Mouse (Mus musculus) MEL (cell line): ENCODE results near the gene Arsb. TPM values are rescaled to one million over a fixed set of nuclear protein-coding genes. Genes with fewer than 3 reads are reported as not detected.

ENCODE experiments used
- DNase-seq: peaks from one replicate; pipeline ENCODE4 v3.0.0; 2011; ENCODE audit warnings: low read depth, low spot score
- H3K27ac ChIP-seq: 2 replicates; pipeline ENCODE4 v1.5.1; 2012; ENCODE audit warnings: low read depth, mild to moderate bottlenecking, control low read depth, low read length, moderate library complexity; ENCODE audit not compliant: control insufficient read depth
- H3K27me3 ChIP-seq, 2 experiments: fragments of 150-350 bp in 1 of 2; sonication (generic) in 1 of 2; 2 replicates each; pipeline ENCODE4 v1.6.1; 2012; ENCODE audit warnings: low read length in 2 of 2, mild to moderate bottlenecking in 2 of 2, improper control_type of control experiment in 1 of 2, moderate library complexity in 1 of 2; ENCODE audit not compliant: insufficient read depth in 2 of 2, control insufficient read depth in 1 of 2
- H3K36me3 ChIP-seq, 2 experiments: 2 replicates each; pipeline ENCODE4 v1.6.1; 2012 to 2014; ENCODE audit warnings: low read length in 2 of 2, improper control_type of control experiment in 1 of 2, inconsistent platforms in 1 of 2, mild to moderate bottlenecking in 1 of 2; ENCODE audit not compliant: insufficient read depth in 2 of 2, control insufficient read depth in 1 of 2
- H3K4me1 ChIP-seq, 2 experiments: fragments of 150-350 bp in 1 of 2; sonication (generic) in 1 of 2; 2 replicates each; pipeline ENCODE4 v1.6.1; 2012; ENCODE audit warnings: low read length in 2 of 2, improper control_type of control experiment in 1 of 2, mild to moderate bottlenecking in 1 of 2; ENCODE audit not compliant: insufficient read depth in 2 of 2, control insufficient read depth in 1 of 2
- H3K4me3 ChIP-seq, 2 experiments: fragments of 150-350 bp in 1 of 2; sonication (generic) in 1 of 2; 2 replicates each; pipeline ENCODE4 v1.5.1; 2012; ENCODE audit warnings: low read depth in 2 of 2, low read length in 2 of 2, mild to moderate bottlenecking in 2 of 2, moderate library complexity in 2 of 2, control low read depth in 1 of 2, improper control_type of control experiment in 1 of 2; ENCODE audit not compliant: control insufficient read depth in 1 of 2, insufficient read depth in 1 of 2
- H3K79me2 ChIP-seq: 2 replicates; pipeline ENCODE4 v1.6.1; 2012; ENCODE audit warnings: mild to moderate bottlenecking, low read length, moderate library complexity; ENCODE audit not compliant: control insufficient read depth, poor library complexity, insufficient read depth
- H3K9ac ChIP-seq: 2 replicates; pipeline ENCODE4 v1.6.1; 2012; ENCODE audit warnings: low read depth, mild to moderate bottlenecking, control low read depth, low read length, moderate library complexity; ENCODE audit not compliant: control insufficient read depth, poor library complexity, severe bottlenecking
- H3K9me3 ChIP-seq: fragments of 150-350 bp; sonication (generic); replicated peaks from 2 replicates; pipeline ENCODE4 v1.6.1; 2012; ENCODE audit warnings: mild to moderate bottlenecking, low read length, improper control_type of control experiment, moderate library complexity; ENCODE audit not compliant: insufficient read depth
- CHD1 ChIP-seq: IDR thresholded peaks from 2 replicates; pipeline ENCODE4 v1.6.1; 2012; ENCODE audit warnings: low read depth, mild to moderate bottlenecking, inconsistent platforms, low read length, improper control_type of control experiment
- CHD2 ChIP-seq: IDR thresholded peaks from 2 replicates; pipeline ENCODE4 v1.6.1; 2011; ENCODE audit warnings: low read length, improper control_type of control experiment
- EP300 ChIP-seq, 2 experiments: IDR thresholded peaks; 2 replicates each; pipeline ENCODE4 v1.6.1; 2011; ENCODE audit warnings: improper control_type of control experiment in 2 of 2, low read length in 2 of 2, low read depth in 1 of 2, mild to moderate bottlenecking in 1 of 2
- ETS1 ChIP-seq: IDR thresholded peaks from 2 replicates; pipeline ENCODE4 v1.6.1; 2012; ENCODE audit warnings: low read depth, mild to moderate bottlenecking, inconsistent platforms, low read length, improper control_type of control experiment, moderate library complexity
- GABPA ChIP-seq: IDR thresholded peaks from 2 replicates; pipeline ENCODE4 v1.6.1; 2012; ENCODE audit warnings: low read depth, mild to moderate bottlenecking, inconsistent platforms, low read length, improper control_type of control experiment, moderate library complexity
- HCFC1 ChIP-seq: IDR thresholded peaks from 2 replicates; pipeline ENCODE4 v1.6.1; 2012; ENCODE audit warnings: low read depth, mild to moderate bottlenecking, inconsistent platforms, low read length, improper control_type of control experiment, moderate library complexity
- KAT2A ChIP-seq: conservative IDR thresholded peaks from 2 replicates; pipeline ENCODE4 v1.6.1; 2012; ENCODE audit warnings: low read depth, low read length, improper control_type of control experiment, inconsistent platforms
- MAFK ChIP-seq: IDR thresholded peaks from 2 replicates; pipeline ENCODE4 v1.6.1; 2011; ENCODE audit warnings: low read depth, mild to moderate bottlenecking, low read length, improper control_type of control experiment, borderline replicate concordance
- MEF2A ChIP-seq: IDR thresholded peaks from 2 replicates; pipeline ENCODE4 v1.6.1; 2014; ENCODE audit warnings: low read depth, mild to moderate bottlenecking, inconsistent platforms, low read length, improper control_type of control experiment; ENCODE audit not compliant: poor library complexity, insufficient replicate concordance, severe bottlenecking; ENCODE audit errors: extremely low read depth
- MYC ChIP-seq: IDR thresholded peaks from 2 replicates; pipeline ENCODE4 v1.6.1; 2011; ENCODE audit warnings: low read depth, mild to moderate bottlenecking, low read length, improper control_type of control experiment, moderate library complexity
- POLR2A ChIP-seq, 2 experiments: IDR thresholded peaks; 2 replicates each; pipeline ENCODE4 v1.6.1; 2011 to 2012; ENCODE audit warnings: low read length in 2 of 2, mild to moderate bottlenecking in 2 of 2, control low read depth in 1 of 2, improper control_type of control experiment in 1 of 2, low read depth in 1 of 2, moderate library complexity in 1 of 2; ENCODE audit not compliant: control insufficient read depth in 1 of 2, insufficient read depth in 1 of 2, poor library complexity in 1 of 2
- POLR2AphosphoS2 ChIP-seq: IDR thresholded peaks from 2 replicates; pipeline ENCODE4 v1.6.1; 2011; ENCODE audit warnings: low read length, improper control_type of control experiment
- POLR2AphosphoS5 ChIP-seq: IDR thresholded peaks from 2 replicates; pipeline ENCODE4 v1.6.1; 2012; ENCODE audit warnings: low read depth, borderline replicate concordance, mild to moderate bottlenecking, inconsistent platforms, low read length, moderate library complexity, mixed read lengths
- TBP ChIP-seq: IDR thresholded peaks from 2 replicates; pipeline ENCODE4 v1.8.0; 2011; ENCODE audit warnings: low read depth, low read length, improper control_type of control experiment
- UBTF ChIP-seq: IDR thresholded peaks from 2 replicates; pipeline ENCODE4 v1.6.1; 2012; ENCODE audit warnings: low read depth, mild to moderate bottlenecking, inconsistent platforms, low read length, improper control_type of control experiment, moderate library complexity, borderline replicate concordance; ENCODE audit not compliant: insufficient read depth
- ZKSCAN1 ChIP-seq: IDR thresholded peaks from 2 replicates; pipeline ENCODE4 v1.6.1; 2012; ENCODE audit warnings: low read depth, mild to moderate bottlenecking, inconsistent platforms, low read length, improper control_type of control experiment, moderate library complexity
- ZMIZ1 ChIP-seq: IDR thresholded peaks from 2 replicates; pipeline ENCODE4 v1.6.1; 2012; ENCODE audit warnings: low read depth, mild to moderate bottlenecking, inconsistent platforms, low read length, improper control_type of control experiment, moderate library complexity
- polyA plus RNA-seq, 2 experiments: library from polyadenylated mRNA; stranded (reverse) in 1 of 2; unstranded in 1 of 2; fragments of >175 nt in 1 of 2; fragments of >200 nt in 1 of 2; gene quantifications; 2 replicates each; pipeline versions ENCODE4 v1.2.1 to v1.2.4; 2012; ENCODE audit warnings: low replicate concordance in 2 of 2, low read depth in 1 of 2; ENCODE audit not compliant: insufficient read length in 2 of 2, insufficient read depth in 1 of 2, missing spikeins in 1 of 2
- total RNA-seq: library from RNA; depleted of rRNA; stranded (reverse); fragments of 300-350 nt; gene quantifications from 2 replicates; pipeline ENCODE4 v1.2.3, GENCODE M21; 2012

Gene Arsb
- total and polyA plus RNA-seq, 3 experiments: 0.04 to 0.07 TPM; not detected in 1

DNA sequence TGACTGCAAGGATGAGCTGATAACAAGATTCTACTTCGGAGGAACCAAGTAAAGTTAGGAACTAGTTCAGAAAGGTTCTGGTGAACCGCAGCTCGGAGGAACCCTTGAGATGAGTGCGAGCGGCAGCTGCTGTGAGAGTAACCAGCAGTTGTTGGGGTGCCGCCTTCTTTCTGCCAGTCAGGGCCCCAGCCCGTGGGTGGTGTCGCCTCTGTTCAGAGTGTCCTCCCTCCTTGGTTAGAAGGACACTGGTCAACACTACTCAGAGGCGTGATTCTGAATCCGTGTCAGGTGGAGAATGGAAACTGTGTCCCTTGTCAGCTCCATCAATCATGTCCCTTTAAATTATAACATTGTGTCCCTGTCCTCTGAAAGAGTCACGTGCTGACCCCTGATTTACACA lies 43.7 kb downstream of the Arsb start:
- H3K27me3 ChIP-seq: no peaks in the 10 kb centered on the region
- H3K4me1 ChIP-seq: no peaks in the 10 kb centered on the region
- no peak overlapping the region for H3K4me3 ChIP-seq
- H3K79me2 ChIP-seq: no peaks in the 10 kb centered on the region
- no peaks in the 10 kb centered on the region for H3K36me3 ChIP-seq
- H3K27ac ChIP-seq: no peak overlapping the region
- TF ChIP-seq KAT2A (no peak), POLR2AphosphoS5 (no peak), MEF2A (no peak), MYC (no peak), MAFK (no peak), POLR2AphosphoS2 (no peak), GABPA (no peak), HCFC1 (no peak), ETS1 (no peak), ZKSCAN1 (no peak), CHD1 (no peak), UBTF (no peak), EP300 (IDR thresholded peaks at IDR 0.05; ENCODE audit: low read depth in 1 of 2, low read length in 2 of 2) (no peak), TBP (no peak), CHD2 (no peak)
- no peaks in the 10 kb centered on the region for H3K9me3 ChIP-seq
- no peak for DNase-seq
- H3K9ac ChIP-seq: no peak overlapping the region

DNA sequence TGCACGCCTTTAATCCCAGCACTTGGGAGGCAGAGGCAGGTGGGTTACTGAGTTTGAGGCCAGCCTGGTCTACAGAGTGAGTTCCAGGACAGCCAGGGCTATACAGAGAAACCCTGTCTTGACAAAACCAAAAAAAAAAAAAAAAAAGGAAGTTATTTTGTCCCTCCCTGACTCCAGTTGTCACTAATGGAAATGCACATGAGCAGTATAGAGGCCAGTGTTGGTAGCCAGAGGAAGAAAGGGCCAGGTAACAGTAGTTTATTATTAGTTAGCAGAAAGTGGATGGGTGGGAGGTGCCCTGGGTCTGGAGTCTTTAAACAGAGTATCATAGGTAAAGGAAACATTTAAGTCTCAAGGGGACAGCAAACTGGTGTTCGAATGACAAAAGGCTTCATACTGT lies 44.7 kb downstream of the Arsb start:
- no peak overlapping the region for H3K4me3 ChIP-seq
- no peaks in the 10 kb centered on the region for H3K79me2 ChIP-seq
- H3K36me3 ChIP-seq: no peaks in the 10 kb centered on the region
- H3K27me3 ChIP-seq: no peaks in the 10 kb centered on the region
- TF ChIP-seq POLR2A (IDR thresholded peaks at IDR 0.05; ENCODE audit: control insufficient read depth in 1 of 2, insufficient read depth in 1 of 2, low read depth in 1 of 2, low read length in 2 of 2, poor library complexity in 1 of 2) (no peak), ZMIZ1 (no peak), CHD1 (no peak)
- no peak overlapping the region for H3K27ac ChIP-seq
- no peak overlapping the region for H3K9ac ChIP-seq
- H3K9me3 ChIP-seq: no peaks in the 10 kb centered on the region
- no peak for DNase-seq
- H3K4me1 ChIP-seq: no peaks in the 10 kb centered on the region
